Mouse (Mus musculus): ENCODE measurements at regions not wholly inside any gene's neighbourhood (a gene's known extent, or its start where the extent isn't known, plus 50 kb on each side); places are given as distances from the start of the nearest gene placed in this dataset.

GRCm38 (mm10) chr5:101294031-101294430, 370.8 kb downstream of the Nkx6-1 start:
- DNase-seq (ENCODE audit: low spot score) = no peak

GRCm38 (mm10) chr5:101288358-101288757, 376.4 kb downstream of the Nkx6-1 start:
- DNase-seq (ENCODE audit: low spot score) = no peak

GRCm38 (mm10) chr5:101285941-101286340, 378.9 kb downstream of the Nkx6-1 start:
- DNase-seq (ENCODE audit: low spot score) = no peak

GRCm38 (mm10) chr5:101250474-101250873, 405.0 kb downstream of the Gpat3 start:
- no peak for DNase-seq (ENCODE audit: low spot score)

GRCm38 (mm10) chr5:101242651-101243050, 397.1 kb downstream of the Gpat3 start:
- DNase-seq (ENCODE audit: low spot score) = no peak

- no peak for DNase-seq (ENCODE audit: low spot score)
These were observed 394.0 kb downstream of the Gpat3 start for GRCm38 (mm10) chr5:101239298-101240118.

GRCm38 (mm10) chr5:101236163-101236693, 390.7 kb downstream of the Gpat3 start:
- no peak for DNase-seq (ENCODE audit: low spot score)

GRCm38 (mm10) chr5:101222390-101222789, 376.9 kb downstream of the Gpat3 start:
- DNase-seq (ENCODE audit: low spot score) = no peak

GRCm38 (mm10) chr5:101218082-101218481, 372.6 kb downstream of the Gpat3 start:
- DNase-seq (ENCODE audit: low spot score) = no peak

- DNase-seq (ENCODE audit: low spot score) = no peak
These were observed 371.5 kb downstream of the Gpat3 start for GRCm38 (mm10) chr5:101216837-101217571.

- DNase-seq (ENCODE audit: low spot score) = no peak
These were observed 366.5 kb downstream of the Gpat3 start for GRCm38 (mm10) chr5:101211974-101212373.

GRCm38 (mm10) chr5:101208150-101208549, 362.6 kb downstream of the Gpat3 start:
- DNase-seq (ENCODE audit: low spot score) = no peak

- DNase-seq (ENCODE audit: low spot score) = no peak
These were observed 350.0 kb downstream of the Gpat3 start for GRCm38 (mm10) chr5:101195501-101195900.

- no peak for DNase-seq (ENCODE audit: low spot score)
These were observed 345.5 kb downstream of the Gpat3 start for GRCm38 (mm10) chr5:101190976-101191375.

- no peak for DNase-seq (ENCODE audit: low spot score)
These were observed 327.7 kb downstream of the Gpat3 start for GRCm38 (mm10) chr5:101173183-101173582.

- no peak for DNase-seq (ENCODE audit: low spot score)
These were observed 327.3 kb downstream of the Gpat3 start for GRCm38 (mm10) chr5:101172782-101173181.

- DNase-seq (ENCODE audit: low spot score) = no peak
These were observed 323.6 kb downstream of the Gpat3 start for GRCm38 (mm10) chr5:101169074-101169473.

- DNase-seq (ENCODE audit: low spot score) = no peak
These were observed 318.2 kb downstream of the Gpat3 start for GRCm38 (mm10) chr5:101163624-101164213.

- DNase-seq (ENCODE audit: low spot score) = no peak
These were observed 317.6 kb downstream of the Gpat3 start for GRCm38 (mm10) chr5:101163112-101163511.

- no peak for DNase-seq (ENCODE audit: low spot score)
These were observed 311.9 kb downstream of the Gpat3 start for GRCm38 (mm10) chr5:101157416-101157815.

- DNase-seq (ENCODE audit: low spot score) = no peak
These were observed 300.8 kb downstream of the Gpat3 start for GRCm38 (mm10) chr5:101146345-101146744.

- DNase-seq (ENCODE audit: low spot score) = no peak
These were observed 279.5 kb downstream of the Gpat3 start for GRCm38 (mm10) chr5:101124941-101125453.
